Mouse (Mus musculus) stomach, embryonic 16.5 days (tissue): Measurements from ENCODE around the gene Kat14. TPM values are rescaled to one million over a fixed set of nuclear protein-coding genes. Genes with fewer than 3 reads are reported as not detected.

Source experiments
- ATAC-seq: fragments of 200-750 bp; cut with Nextera tagmentation; 2 replicates; pipeline ENCODE4 v1.8.0; 2017; ENCODE audit warnings: moderate number of reproducible peaks, moderate TSS enrichment; ENCODE audit not compliant: insufficient read depth, low FRiP score
- H3K27ac ChIP-seq: fragments of 300-500 bp; sonication (generic); 2 replicates; pipeline ENCODE4 v1.5.1; 2014; ENCODE audit warnings: low read length
- H3K27me3 ChIP-seq: fragments of 300-500 bp; sonication (generic); 2 replicates; pipeline ENCODE4 v1.6.1; 2014; ENCODE audit warnings: low read length, control low read depth, mixed read lengths; ENCODE audit not compliant: control insufficient read depth, insufficient read depth
- H3K36me3 ChIP-seq: fragments of 300-500 bp; sonication (generic); 2 replicates; pipeline ENCODE4 v1.6.1; 2014; ENCODE audit warnings: low read length; ENCODE audit not compliant: control insufficient read depth, insufficient read depth
- H3K4me1 ChIP-seq: fragments of 300-500 bp; sonication (generic); 2 replicates; pipeline ENCODE4 v1.6.1; 2014; ENCODE audit warnings: low read length, control low read depth, mixed read lengths; ENCODE audit not compliant: control insufficient read depth, insufficient read depth
- H3K4me2 ChIP-seq: fragments of 300-500 bp; sonication (generic); 2 replicates; pipeline ENCODE4 v1.6.1; 2014; ENCODE audit warnings: low read depth, low read length, mixed read lengths
- H3K4me3 ChIP-seq: fragments of 300-500 bp; sonication (generic); replicated peaks from 2 replicates; pipeline ENCODE4 v1.5.1; 2014; ENCODE audit warnings: mild to moderate bottlenecking, low read length
- H3K9ac ChIP-seq: fragments of 300-500 bp; sonication (generic); 2 replicates; pipeline ENCODE4 v1.6.1; 2014; ENCODE audit warnings: low read length
- H3K9me3 ChIP-seq: fragments of 300-500 bp; sonication (generic); replicated peaks from 2 replicates; pipeline ENCODE4 v1.6.1; 2016; ENCODE audit warnings: low read length, control low read depth; ENCODE audit not compliant: control insufficient read depth
- WGBS: fragments of 180-500 bp; shearing (Covaris S2); extraction: QIAGEN DNeasy Blood & Tissue Kit; methylation state at CpG from one replicate; pipeline ENCODE4 v1.1.7; 2014; 5-methylcytosine and 5-hydroxymethylcytosine counted together
- polyA plus RNA-seq: library from polyadenylated mRNA; unstranded; fragments of >200 nt; fragmentation: Nextera tagmentation; extraction: Ambion mirVana; gene quantifications from 2 replicates; pipeline ENCODE4 v1.2.1, GENCODE M21; 2015

Gene Kat14
- polyA plus RNA-seq, 1 experiment from 2014 or later = 34.6 TPM

- peak; percentile 58; the same call in 1 of the 2 replicates for ATAC-seq
- no peak overlapping the region for H3K4me2 ChIP-seq
- H3K27ac ChIP-seq = no peak overlapping the region
- H3K9ac ChIP-seq = no peak overlapping the region
- H3K27me3 ChIP-seq = peaks cover 3% of the 10 kb centered on the region; the same call in 1 of the 2 replicates
- WGBS = 12% methylated on average over 8 of the region's 8 CpGs
- H3K9me3 ChIP-seq = no peaks in the 10 kb centered on the region
- no peaks in the 10 kb centered on the region for H3K36me3 ChIP-seq
- no peaks in the 10 kb centered on the region for H3K4me1 ChIP-seq
- no peak overlapping the region for H3K4me3 ChIP-seq
Observed at GRCm38 (mm10) chr2:144452364-144453008, 83.7 kb downstream of the Kat14 start.

Other genes with a start within 250 kb of the Kat14 start
- 18.3 and 20.0 TPM in 2 replicates for gene Mgme1, start 98.3 kb upstream of the Kat14 start, polyA plus RNA-seq
- gene Snx5, start 98.1 kb upstream of the Kat14 start, polyA plus RNA-seq = 106 and 109 TPM in 2 replicates
- gene Ovol2, start 36.8 kb upstream of the Kat14 start, polyA plus RNA-seq = 3.2 and 3.5 TPM in 2 replicates
- 4.0 and 6.8 TPM in 2 replicates for gene Pet117, start within 50 bp of the Kat14 start, polyA plus RNA-seq
- 0.92 and 1.4 TPM in 2 replicates for gene Dzank1, start 158.4 kb downstream of the Kat14 start, polyA plus RNA-seq
- gene Polr3f, start 158.7 kb downstream of the Kat14 start, polyA plus RNA-seq = 21.5 and 22.5 TPM in 2 replicates
- gene Rbbp9, start 181.9 kb downstream of the Kat14 start, polyA plus RNA-seq = 62.2 and 63.1 TPM in 2 replicates
- gene Sec23b, start 187.2 kb downstream of the Kat14 start, polyA plus RNA-seq = 113 and 121 TPM in 2 replicates
- 29.3 and 39.0 TPM in 2 replicates for gene Smim26, start 225.1 kb downstream of the Kat14 start, polyA plus RNA-seq
- gene Dtd1, start 230.9 kb downstream of the Kat14 start, polyA plus RNA-seq = 38.7 and 40.1 TPM in 2 replicates